Mouse (Mus musculus) liver, adult 2 months (tissue): ENCODE measurements around the gene Angptl7.

ENCODE experiments used
- CTCF ChIP-seq: fragments of 200-500 bp; IDR thresholded peaks from 2 replicates; pipeline ENCODE4 v1.5.1; 2011; ENCODE audit warnings: low read depth, low read length, control low read depth
- POLR2A ChIP-seq: fragments of 200-500 bp; IDR thresholded peaks from 2 replicates; pipeline ENCODE4 v1.6.1; 2011; ENCODE audit warnings: low read length, control low read depth; ENCODE audit not compliant: insufficient read depth; ENCODE audit errors: extremely low read depth

DNA sequence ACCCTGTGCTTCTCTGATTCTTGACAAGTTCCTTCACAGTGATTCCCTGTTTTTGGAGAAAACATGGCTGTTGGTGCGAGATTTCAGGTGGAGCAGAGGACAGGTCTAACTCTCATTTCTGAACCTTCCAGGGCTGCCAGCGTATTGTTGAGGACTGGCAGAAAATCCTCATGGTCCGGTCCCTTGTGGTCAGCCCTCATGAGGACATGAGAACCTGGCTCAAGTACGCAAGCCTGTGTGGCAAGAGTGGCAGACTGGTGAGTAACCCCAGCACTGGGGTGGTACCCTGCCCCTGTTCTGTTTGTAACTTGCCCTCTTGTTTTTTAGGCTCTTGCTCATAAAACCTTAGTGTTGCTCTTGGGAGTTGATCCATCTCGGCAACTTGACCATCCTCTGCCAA is 30.1 kb upstream of the Angptl7 start:
- TF ChIP-seq CTCF (no peak), POLR2A (no peak)
